Mouse (Mus musculus): ENCODE data around the gene Rbfox2. TPM values are rescaled to one million over a fixed set of nuclear protein-coding genes. Genes with fewer than 3 reads are reported as not detected.
A peak's percentile ranks its signal among the peaks of the same experiment; 100 is the strongest.
"Not testable (repeated sequence)": the region's sequence is repeated elsewhere in the genome, so short reads cannot be mapped to it uniquely, and the experiment has no call there.

The Rbfox2 gene
- polyA plus RNA-seq, 1 experiment from 2014 or later = 56.8 TPM

- H3K9ac ChIP-seq = no peak overlapping the region
- no peaks in the 10 kb centered on the region for H3K9me3 ChIP-seq
- no peaks in the 10 kb centered on the region for H3K36me3 ChIP-seq
- peaks cover 22% of the 10 kb centered on the region for H3K4me1 ChIP-seq
- peak overlapping the region; percentile 47 for H3K4me2 ChIP-seq
- peak overlapping the region; percentile 82 for H3K27ac ChIP-seq
- no peaks in the 10 kb centered on the region for H3K27me3 ChIP-seq (replicated peaks)
- H3K4me3 ChIP-seq (replicated peaks) = peak overlapping the region; percentile 12; the same call in 1 of the 2 replicates
- 30% methylated on average over 18 of the region's 18 CpGs for WGBS
- ATAC-seq (ENCODE audit: insufficient read depth, low FRiP score, low read depth) = no peak
Observed at GRCm38 (mm10) chr15:77342962-77343526, 36.2 kb upstream of the Rbfox2 start.

GRCm38 (mm10) chr15:77342005-77342404, 35.2 kb upstream of the Rbfox2 start:
- no peak overlapping the region for H3K9ac ChIP-seq
- no peaks in the 10 kb centered on the region for H3K27me3 ChIP-seq (replicated peaks)
- H3K4me1 ChIP-seq = peaks cover 27% of the 10 kb centered on the region
- ATAC-seq (ENCODE audit: insufficient read depth, low FRiP score, low read depth) = no peak
- no peak overlapping the region for H3K4me3 ChIP-seq (replicated peaks)
- WGBS = 85% methylated on average over 6 of the region's 6 CpGs
- H3K36me3 ChIP-seq = no peaks in the 10 kb centered on the region
- no peak overlapping the region for H3K27ac ChIP-seq
- H3K9me3 ChIP-seq = no peaks in the 10 kb centered on the region
- H3K4me2 ChIP-seq = no peak overlapping the region

- Histone ChIP-seq H3K27ac (no peak overlapping the region), H3K27me3 (replicated peaks) (no peaks in the 10 kb centered on the region), H3K4me1 (peaks cover 38% of the 10 kb centered on the region), H3K4me2 (no peak overlapping the region), H3K36me3 (no peaks in the 10 kb centered on the region), H3K9me3 (no peaks in the 10 kb centered on the region), H3K4me3 (replicated peaks) (no peak overlapping the region), H3K9ac (no peak overlapping the region)
- ATAC-seq (ENCODE audit: insufficient read depth, low FRiP score, low read depth) = no peak
Observed at GRCm38 (mm10) chr15:77340581-77340980, 33.8 kb upstream of the Rbfox2 start.

- Histone ChIP-seq H3K27ac (peak overlapping the region; percentile 58; the same call in 1 of the 2 replicates), H3K9me3 (no peaks in the 10 kb centered on the region), H3K4me1 (peaks cover 33% of the 10 kb centered on the region), H3K36me3 (no peaks in the 10 kb centered on the region), H3K4me2 (no peak overlapping the region), H3K9ac (no peak overlapping the region), H3K4me3 (replicated peaks) (no peak overlapping the region), H3K27me3 (replicated peaks) (no peaks in the 10 kb centered on the region)
- ATAC-seq (ENCODE audit: insufficient read depth, low FRiP score, low read depth) = no peak
- WGBS = 34% methylated on average over 8 of the region's 8 CpGs
Observed at GRCm38 (mm10) chr15:77338924-77339429, 32.2 kb upstream of the Rbfox2 start.

- Histone ChIP-seq H3K4me1 (peaks cover 27% of the 10 kb centered on the region), H3K27ac (peak overlapping the region; percentile 58), H3K9ac (no peak overlapping the region), H3K27me3 (replicated peaks) (no peaks in the 10 kb centered on the region), H3K36me3 (no peaks in the 10 kb centered on the region), H3K4me2 (0 out of 2 replicates have a peak overlapping the region, but pooled peaks have one; percentile 13), H3K9me3 (no peaks in the 10 kb centered on the region), H3K4me3 (replicated peaks) (no peak overlapping the region)
- ATAC-seq (ENCODE audit: insufficient read depth, low FRiP score, low read depth) = peak; percentile 72
- WGBS = 53% methylated on average over 7 of the region's 7 CpGs
Observed at GRCm38 (mm10) chr15:77338451-77338850, 31.6 kb upstream of the Rbfox2 start.

- Histone ChIP-seq H3K4me3 (replicated peaks) (no peak overlapping the region), H3K9ac (no peak overlapping the region), H3K27ac (peak overlapping the region; percentile 58), H3K4me2 (0 out of 2 replicates have a peak overlapping the region, but pooled peaks have one; percentile 13), H3K36me3 (no peaks in the 10 kb centered on the region), H3K9me3 (no peaks in the 10 kb centered on the region), H3K27me3 (replicated peaks) (no peaks in the 10 kb centered on the region), H3K4me1 (peaks cover 23% of the 10 kb centered on the region)
- WGBS = 64% methylated on average over 3 of the region's 3 CpGs
- ATAC-seq (ENCODE audit: insufficient read depth, low FRiP score, low read depth) = no peak
Observed at GRCm38 (mm10) chr15:77337926-77338325, 31.1 kb upstream of the Rbfox2 start.

GRCm38 (mm10) chr15:77336968-77337341, 30.2 kb upstream of the Rbfox2 start:
- no peaks in the 10 kb centered on the region for H3K9me3 ChIP-seq
- H3K27me3 ChIP-seq (replicated peaks) = no peaks in the 10 kb centered on the region
- H3K9ac ChIP-seq = no peak overlapping the region
- peaks cover 16% of the 10 kb centered on the region for H3K4me1 ChIP-seq
- peak overlapping the region; percentile 76 for H3K27ac ChIP-seq
- peak overlapping the region; percentile 53 for H3K4me2 ChIP-seq
- WGBS = 45% methylated on average over 9 of the region's 9 CpGs
- H3K36me3 ChIP-seq = no peaks in the 10 kb centered on the region
- peak overlapping the region; percentile 34; the same call in 1 of the 2 replicates for H3K4me3 ChIP-seq (replicated peaks)
- ATAC-seq (ENCODE audit: insufficient read depth, low FRiP score, low read depth) = no peak

- Histone ChIP-seq H3K4me1 (peaks cover 16% of the 10 kb centered on the region), H3K9ac (0 out of 2 replicates have a peak overlapping the region, but pooled peaks have one; percentile 3), H3K27me3 (replicated peaks) (no peaks in the 10 kb centered on the region), H3K9me3 (no peaks in the 10 kb centered on the region), H3K4me2 (peak overlapping the region; percentile 53), H3K4me3 (replicated peaks) (peak overlapping the region; percentile 34), H3K36me3 (no peaks in the 10 kb centered on the region), H3K27ac (peak overlapping the region; percentile 76)
- peak; percentile 73 for ATAC-seq (ENCODE audit: insufficient read depth, low FRiP score, low read depth)
- WGBS = 2% methylated on average over 32 of the region's 32 CpGs
Observed at GRCm38 (mm10) chr15:77336287-77336967, 29.6 kb upstream of the Rbfox2 start.

- H3K27me3 ChIP-seq (replicated peaks); H3K27ac ChIP-seq; H3K36me3 ChIP-seq; H3K4me2 ChIP-seq; H3K9me3 ChIP-seq; H3K9ac ChIP-seq; ATAC-seq (ENCODE audit: insufficient read depth, low FRiP score, low read depth); H3K4me3 ChIP-seq (replicated peaks): not testable (repeated sequence)
- WGBS = 75% methylated on average over 3 of the region's 3 CpGs
- peaks cover 16% of the 10 kb centered on the region for H3K4me1 ChIP-seq
Observed at GRCm38 (mm10) chr15:77335185-77335584, 28.4 kb upstream of the Rbfox2 start.

GRCm38 (mm10) chr15:77332272-77332991, 25.6 kb upstream of the Rbfox2 start:
- H3K4me3 ChIP-seq (replicated peaks) = no peak overlapping the region
- no peak for ATAC-seq (ENCODE audit: insufficient read depth, low FRiP score, low read depth)
- 72% methylated on average over 7 of the region's 7 CpGs for whole genome bisulfite sequencing
- no peak overlapping the region for H3K9ac ChIP-seq
- H3K27me3 ChIP-seq (replicated peaks) = no peaks in the 10 kb centered on the region
- no peak overlapping the region for H3K4me2 ChIP-seq
- no peaks in the 10 kb centered on the region for H3K36me3 ChIP-seq
- H3K27ac ChIP-seq = no peak overlapping the region
- H3K9me3 ChIP-seq = no peaks in the 10 kb centered on the region
- H3K4me1 ChIP-seq = peaks cover 12% of the 10 kb centered on the region

GRCm38 (mm10) chr15:77331444-77331843, 24.6 kb upstream of the Rbfox2 start:
- Histone ChIP-seq H3K27ac (no peak overlapping the region), H3K4me3 (replicated peaks) (no peak overlapping the region), H3K4me2 (no peak overlapping the region), H3K27me3 (replicated peaks) (no peaks in the 10 kb centered on the region), H3K36me3 (no peaks in the 10 kb centered on the region), H3K9me3 (no peaks in the 10 kb centered on the region), H3K9ac (no peak overlapping the region), H3K4me1 (peaks cover 7% of the 10 kb centered on the region; the same call in 1 of the 2 replicates)
- 81% methylated on average over 4 of the region's 4 CpGs for WGBS
- no peak for ATAC-seq (ENCODE audit: insufficient read depth, low FRiP score, low read depth)

Data from stomach, embryonic 15.5 days (tissue).